Mouse (Mus musculus) retina, postnatal 7 days (tissue): Measurements from ENCODE around the gene Vmn2r4.
"Not testable (repeated sequence)": the region's sequence is repeated elsewhere in the genome, so short reads cannot be mapped to it uniquely, and the experiment has no call there.

Experiments used
- DNase-seq: peaks from one replicate; pipeline ENCODE4 v3.0.0-alpha.2; 2012; ENCODE audit warnings: low read depth, low spot score

The Vmn2r4 gene

GRCm38 (mm10) chr3:64415268-64415667 is at the start of gene Vmn2r4:
Vmn2r4 (minus strand) TSS chr3:64415368.
- not testable (repeated sequence) for DNase-seq

DNA sequence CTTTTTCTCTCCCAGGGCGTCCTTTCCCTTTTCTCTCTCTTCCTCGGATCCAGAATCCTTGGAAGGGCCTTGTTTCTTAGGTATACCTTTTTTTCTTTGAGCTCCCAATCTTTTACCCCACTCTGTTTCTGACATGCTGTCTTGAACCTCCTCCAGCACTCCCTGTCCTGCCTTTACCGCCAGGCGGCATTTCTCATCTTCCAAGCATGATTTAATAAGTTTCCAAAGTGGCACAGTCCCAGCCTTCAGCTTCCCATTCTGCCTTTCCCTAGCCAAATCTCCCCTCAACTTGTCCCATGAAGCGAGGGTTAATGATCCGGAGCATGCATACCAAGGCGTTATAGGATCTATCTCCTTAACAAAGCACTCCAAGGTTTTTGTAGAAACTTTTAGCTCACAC is 19.1 kb upstream of the Vmn2r4 start:
- DNase-seq: not testable (repeated sequence)

DNA sequence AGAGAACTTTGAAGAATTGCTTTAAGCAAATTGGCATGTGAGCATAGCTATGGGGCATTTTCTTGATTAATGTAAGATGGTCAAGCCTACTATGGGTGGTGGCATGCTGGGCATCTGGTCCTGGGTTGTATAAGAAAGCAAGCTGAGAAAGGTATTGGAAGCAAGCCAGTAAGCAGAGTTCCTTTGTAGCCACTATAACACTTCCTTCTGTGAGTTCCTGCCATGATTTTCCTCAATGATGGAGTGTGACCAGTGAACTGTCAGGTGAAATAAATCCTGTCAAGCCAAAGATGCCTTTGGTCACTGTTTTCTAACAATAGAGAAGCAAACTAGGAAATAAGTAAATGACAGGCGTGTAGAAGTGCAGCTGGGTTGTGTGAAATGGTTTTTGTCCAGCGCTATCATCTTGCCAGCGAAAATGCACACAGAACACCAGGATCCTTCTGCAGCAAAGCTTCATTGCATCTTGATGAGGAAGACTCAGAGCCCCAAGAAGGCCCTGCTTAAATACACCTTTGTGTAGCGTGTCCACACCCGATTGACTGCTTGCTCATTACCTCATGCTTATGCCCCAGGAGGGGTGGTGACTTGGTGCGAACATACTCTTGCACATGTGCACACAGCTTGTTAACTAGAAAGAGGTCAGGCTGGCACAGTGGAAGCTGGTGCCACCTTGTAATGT is 13.1 kb upstream of the Vmn2r4 start:
- DNase-seq: not testable (repeated sequence)

DNA sequence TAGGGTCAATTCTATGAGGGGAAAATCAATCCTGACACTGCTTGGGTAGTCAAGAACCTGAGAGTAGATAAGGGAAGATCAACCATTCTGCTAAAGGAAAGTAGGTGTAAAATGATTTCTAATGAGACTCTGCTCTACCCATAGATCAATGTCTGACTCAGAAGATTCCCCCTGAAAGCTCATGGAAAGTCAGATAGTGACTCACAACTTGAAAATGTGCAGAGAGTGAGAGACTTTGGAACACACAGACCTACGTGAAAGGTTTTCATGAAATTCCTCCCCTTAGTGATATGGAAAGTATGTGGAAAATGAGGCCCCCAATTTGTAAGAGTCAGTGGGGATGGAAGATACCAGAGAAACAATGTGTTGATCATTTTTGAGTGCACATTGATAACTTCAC is 7.0 kb upstream of the Vmn2r4 start:
- not testable (repeated sequence) for DNase-seq

DNA sequence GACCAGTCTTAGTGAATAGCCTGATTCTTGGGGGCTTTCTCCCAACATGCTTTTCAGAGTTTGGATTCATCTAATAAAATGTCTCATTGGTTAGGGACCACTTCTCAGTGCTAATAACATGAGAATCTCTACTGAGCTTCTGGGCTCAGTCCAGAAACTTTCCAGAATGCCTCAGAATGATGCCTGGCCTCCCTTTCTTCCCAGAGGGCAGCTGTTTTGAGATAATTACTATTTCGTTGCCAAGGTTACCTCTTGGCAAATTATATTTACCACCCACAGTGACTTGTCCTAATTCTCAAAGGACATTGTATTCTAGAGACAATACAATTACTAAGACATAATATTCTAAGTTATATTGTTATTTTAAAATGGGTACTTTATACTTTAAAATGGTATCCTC is 2.3 kb upstream of the Vmn2r4 start:
- DNase-seq: not testable (repeated sequence)

- not testable (repeated sequence) for DNase-seq
Observed at GRCm38 (mm10) chr3:64414253-64414652, 915 bp downstream of the Vmn2r4 start.

DNA sequence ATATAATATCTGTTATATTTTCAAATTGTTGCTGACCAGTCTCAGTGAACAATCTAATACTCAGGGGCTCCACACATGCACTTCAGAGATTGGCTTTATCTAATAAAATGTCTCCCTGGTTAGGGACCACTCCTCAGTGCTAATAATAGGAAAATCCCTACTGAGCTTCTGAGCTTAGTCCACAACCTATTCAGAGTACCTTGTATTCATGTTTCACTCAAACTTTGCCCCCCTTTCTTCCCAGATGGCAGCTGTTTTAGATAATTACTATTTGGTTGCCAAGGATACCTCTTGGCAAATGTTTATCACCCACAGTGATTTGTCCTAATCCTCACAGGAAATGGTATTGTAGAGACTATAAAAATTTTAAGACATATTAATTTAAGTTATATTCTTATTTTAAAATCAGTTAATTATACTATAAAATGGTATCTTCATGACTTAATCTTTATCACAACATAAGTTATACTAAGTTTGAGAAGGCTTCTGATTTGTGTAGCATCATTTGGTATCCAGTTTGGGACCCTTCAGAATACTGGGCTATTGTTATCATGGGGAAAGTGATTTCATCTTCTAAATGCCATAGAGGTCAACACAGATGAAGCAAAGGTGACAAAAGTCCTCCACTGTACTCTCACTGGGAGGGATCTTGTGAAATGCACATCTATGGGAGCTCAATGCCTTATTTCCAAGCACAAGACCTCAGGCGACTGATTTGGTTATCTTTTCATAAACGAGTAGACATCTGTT is 55.7 kb downstream of the Vmn2r4 start:
- DNase-seq: no peak
